Mouse (Mus musculus) thymus, adult 18-20 months (tissue): ENCODE data around the gene Ptcra.
"Not testable (repeated sequence)": the region's sequence is repeated elsewhere in the genome, so short reads cannot be mapped to it uniquely, and the experiment has no call there.

Experiments used
- DNase-seq, 2 experiments: peaks; one replicate each; pipeline ENCODE4 v3.0.0; 2022; ENCODE audit warnings: mixed read lengths in 2 of 2

Ptcra gene

GRCm38 (mm10) chr17:46763544-46763943 is at the start of gene Ptcra:
Ptcra (minus strand) TSS chr17:46763712.
- peak; percentile 68 to 79 for DNase-seq

- no peak for DNase-seq
These were observed 48.9 kb upstream of the Ptcra start for GRCm38 (mm10) chr17:46812442-46812841.

- DNase-seq = no peak
These were observed 47.2 kb upstream of the Ptcra start for GRCm38 (mm10) chr17:46810672-46811071.

- DNase-seq = no peak
These were observed 45.8 kb upstream of the Ptcra start for GRCm38 (mm10) chr17:46809131-46809830.

- DNase-seq = no peak
These were observed 44.9 kb upstream of the Ptcra start for GRCm38 (mm10) chr17:46808376-46808775.

- DNase-seq = no peak
These were observed 38.2 kb upstream of the Ptcra start for GRCm38 (mm10) chr17:46801761-46802160.

GRCm38 (mm10) chr17:46799680-46800079 is 36.2 kb upstream of the Ptcra start:
- DNase-seq = no peak

GRCm38 (mm10) chr17:46797386-46797785 is 33.9 kb upstream of the Ptcra start:
- no peak for DNase-seq

- DNase-seq = no peak
These were observed 33.2 kb upstream of the Ptcra start for GRCm38 (mm10) chr17:46796743-46797142.

- no peak for DNase-seq
These were observed 29.5 kb upstream of the Ptcra start for GRCm38 (mm10) chr17:46792963-46793362.

GRCm38 (mm10) chr17:46787974-46788373 is 24.5 kb upstream of the Ptcra start:
- DNase-seq = not testable (repeated sequence)

GRCm38 (mm10) chr17:46786952-46787351 is 23.4 kb upstream of the Ptcra start:
- DNase-seq = no peak

GRCm38 (mm10) chr17:46783222-46783565 is 19.7 kb upstream of the Ptcra start:
- DNase-seq = no peak

- peak; percentile 85 to 88 for DNase-seq
These were observed 19.1 kb upstream of the Ptcra start, which contains the start of gene Rpl7l1 for GRCm38 (mm10) chr17:46782341-46783221. Rpl7l1 (minus strand) TSS chr17:46782672.

- no peak for DNase-seq
These were observed 18.4 kb upstream of the Ptcra start for GRCm38 (mm10) chr17:46781876-46782275.

GRCm38 (mm10) chr17:46776087-46776486 is 12.6 kb upstream of the Ptcra start:
- no peak for DNase-seq

- no peak for DNase-seq
These were observed 11.6 kb upstream of the Ptcra start for GRCm38 (mm10) chr17:46775070-46775469.

GRCm38 (mm10) chr17:46774131-46774472 is 10.6 kb upstream of the Ptcra start:
- DNase-seq = no peak

GRCm38 (mm10) chr17:46773278-46774130 is 10.0 kb upstream of the Ptcra start:
- DNase-seq = no peak

GRCm38 (mm10) chr17:46772404-46773277 is 9.1 kb upstream of the Ptcra start, which contains the start of gene 2310039H08Rik:
2310039H08Rik (plus strand) TSS chr17:46772635.
- peak; percentile 68 to 77 for DNase-seq

- no peak for DNase-seq
These were observed 8.5 kb upstream of the Ptcra start for GRCm38 (mm10) chr17:46772038-46772403.

- no peak for DNase-seq
These were observed 8.1 kb upstream of the Ptcra start for GRCm38 (mm10) chr17:46771616-46772015.
